In the genomic region with DNA sequence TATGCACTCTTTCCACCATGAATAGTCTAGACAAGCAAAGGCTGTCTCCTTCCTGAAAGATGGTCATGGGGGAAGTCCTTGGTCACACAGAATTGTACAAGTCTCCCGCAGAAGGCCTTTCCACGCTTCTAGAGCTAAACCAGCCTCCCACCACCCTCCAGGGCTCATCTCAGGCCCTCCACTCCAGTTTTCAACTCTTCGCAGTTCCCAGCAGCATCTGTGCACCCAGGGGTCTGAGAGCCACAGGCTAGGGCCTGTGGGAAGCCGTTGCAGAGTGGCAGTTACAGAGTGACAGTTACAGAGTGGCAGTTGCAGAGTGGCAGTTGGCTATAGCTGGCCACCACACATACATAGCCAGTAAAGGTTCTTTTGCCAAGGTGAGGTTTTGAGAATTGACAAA, we compare ENCODE assay signal across 1 mouse cellular context. TPM values are rescaled to one million over a fixed set of nuclear protein-coding genes. Genes with fewer than 3 reads are reported as not detected.
"Had no signal": no experiment of that assay in that cellular context is flagged by ENCODE, and none has a peak within 500 bp of the region (broad histone marks: within the 10 kb centered on the region; RNA-seq: fewer than 3 reads in every experiment).

No protein-coding gene starts in this region.

RNA-seq across cellular contexts. Expression of gene Hspa1l, which starts 23.4 kb away (rescaled TPM):
- total RNA-seq: granulocyte monocyte progenitor cell, adult 5-6 weeks had no signal
